Mouse (Mus musculus) cerebellum, postnatal 36 days (tissue): Measurements from ENCODE around the gene Pcyt1b.

Experiments used
- DNase-seq, 2 experiments: peaks; one replicate each; pipeline ENCODE4 v3.0.0; 2021 to 2022; ENCODE audit warnings: mixed read lengths in 2 of 2

Gene Pcyt1b

DNA sequence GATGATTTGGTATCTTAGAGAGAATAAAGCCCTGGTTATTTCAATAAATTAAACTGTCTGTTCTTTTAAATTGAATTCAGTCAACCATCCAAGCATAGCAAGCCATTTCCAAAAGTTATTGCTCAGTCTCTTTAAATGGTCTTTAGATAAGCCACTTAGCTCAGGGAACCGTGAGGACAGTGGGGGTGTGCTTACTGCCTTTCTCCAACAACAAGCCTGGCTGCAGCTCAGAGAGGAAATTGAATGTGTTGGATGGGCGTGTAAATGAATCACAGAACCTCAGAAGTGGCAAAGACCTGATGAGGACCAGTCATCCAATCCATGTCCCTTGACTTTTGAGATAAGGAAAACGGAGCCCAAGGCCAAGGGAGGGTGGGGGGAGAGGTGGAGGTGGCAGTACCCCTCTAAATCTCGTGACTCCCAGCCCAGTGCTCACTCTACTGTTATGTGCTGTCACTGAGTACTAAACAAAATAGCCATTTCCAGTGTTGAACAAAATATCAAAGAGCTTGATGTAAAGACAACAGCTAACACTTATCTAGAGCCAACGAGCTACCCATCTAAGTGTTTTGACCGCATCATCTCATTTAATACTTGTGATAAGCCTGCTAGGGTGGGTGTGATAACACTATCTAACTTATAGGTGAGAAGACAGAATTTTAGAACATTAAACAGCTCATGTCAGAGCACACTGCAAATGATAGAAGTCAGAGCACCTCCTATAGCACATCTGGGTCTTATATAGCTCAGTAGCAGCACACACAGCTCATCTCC lies 78.5 kb downstream of the Pcyt1b start:
- no peak for DNase-seq

DNA sequence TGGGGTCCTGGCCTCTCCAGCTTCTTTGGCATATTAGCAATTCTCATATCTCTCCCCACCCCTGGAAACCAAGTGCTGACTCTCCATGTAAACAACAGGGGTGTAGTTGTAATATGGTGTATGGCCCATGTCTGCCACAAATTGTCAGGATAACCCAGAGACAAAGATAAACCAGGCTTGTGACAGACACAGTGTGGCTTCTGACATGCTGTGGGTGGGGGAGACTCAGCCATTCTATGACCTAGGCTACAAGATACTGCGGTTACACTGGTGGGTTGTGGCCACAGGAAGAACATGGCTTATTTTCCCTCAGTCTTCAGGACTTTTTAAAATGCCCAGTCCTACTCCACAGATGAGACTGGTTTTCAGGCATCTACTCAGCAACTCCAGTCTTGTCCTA lies 94.5 kb downstream of the Pcyt1b start:
- no peak for DNase-seq

- no peak for DNase-seq
Measured at GRCm38 (mm10) chrX:93750566-93750965, 95.9 kb downstream of the Pcyt1b start.

DNA sequence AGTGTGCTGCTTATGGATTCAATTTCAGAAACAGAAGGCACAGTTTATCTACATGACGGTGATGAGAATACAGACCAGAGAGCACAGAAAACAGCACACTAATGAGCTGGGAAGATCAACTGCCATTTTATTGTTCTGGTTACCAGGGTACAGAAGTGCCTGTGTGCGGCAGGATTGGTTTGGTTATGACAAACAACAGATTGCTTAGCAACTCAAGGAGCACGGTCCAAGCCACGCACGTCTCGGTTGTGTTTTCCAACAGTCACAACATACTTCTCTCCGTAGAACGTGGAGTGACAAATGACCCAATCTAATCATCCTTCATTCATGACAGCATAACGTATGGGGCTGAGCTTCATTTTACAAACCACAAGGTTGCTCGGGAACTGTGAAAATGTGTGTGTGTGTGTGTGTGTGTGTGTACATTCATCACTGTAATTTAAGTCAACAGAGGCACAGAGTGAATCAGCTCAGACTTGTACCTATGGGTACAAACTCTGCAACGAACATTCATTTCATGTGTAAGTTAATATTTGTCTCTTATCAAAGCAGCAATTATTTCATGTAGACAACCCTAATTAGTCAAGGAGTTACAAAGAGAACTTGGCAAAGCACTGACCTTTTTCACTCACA lies 100.7 kb downstream of the Pcyt1b start:
- DNase-seq, result no peak

DNA sequence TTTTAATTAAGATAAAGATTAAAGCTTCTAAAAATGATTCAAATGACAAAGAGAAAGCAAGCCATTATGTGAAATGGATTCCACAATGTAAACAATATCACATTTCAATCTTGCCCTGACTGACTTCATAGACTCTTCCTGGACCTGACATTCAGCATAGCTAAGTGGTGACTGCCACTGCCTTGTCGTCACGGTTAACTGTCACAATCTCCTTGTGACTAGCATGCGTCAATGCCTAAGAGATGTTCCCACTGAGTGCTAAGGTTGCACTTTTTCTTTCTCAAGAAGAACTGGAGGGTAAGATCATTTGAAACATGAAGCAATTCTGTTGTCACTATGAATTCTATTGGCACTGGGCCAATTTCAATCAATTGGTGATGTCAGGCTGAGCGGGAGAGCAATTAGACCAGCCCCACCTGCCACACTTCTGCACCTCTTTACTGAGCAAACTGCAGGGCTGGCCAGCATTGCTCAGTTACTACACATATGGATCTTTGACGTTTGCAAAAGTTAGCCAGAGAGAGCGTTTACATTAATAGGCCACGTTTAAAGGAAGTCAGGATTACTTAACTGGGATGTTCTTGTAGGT lies 102.3 kb downstream of the Pcyt1b start:
- DNase-seq, result no peak

- DNase-seq, result no peak
Measured at GRCm38 (mm10) chrX:93760770-93761169, 106.1 kb downstream of the Pcyt1b start.

- DNase-seq, result no peak
Measured at GRCm38 (mm10) chrX:93789562-93789961, 134.9 kb downstream of the Pcyt1b start.

DNA sequence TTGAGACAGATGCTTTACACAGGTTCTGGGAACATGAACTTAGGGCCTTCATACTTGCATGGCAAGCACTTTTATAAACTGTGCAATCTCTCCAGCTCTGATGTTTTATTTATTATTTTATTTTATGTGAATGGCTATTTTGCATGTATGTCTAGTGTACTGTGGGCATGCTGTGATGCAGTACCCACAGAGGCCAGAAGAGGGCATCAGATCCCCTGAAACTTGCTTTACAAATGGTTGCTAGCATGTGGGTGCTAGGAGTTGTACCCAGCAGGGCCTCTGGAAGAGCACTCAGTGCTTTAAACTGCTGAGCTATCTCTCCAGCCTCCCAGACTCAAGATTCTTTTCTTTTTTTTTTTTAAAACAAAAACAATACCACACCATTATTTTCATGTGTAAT lies 138.5 kb downstream of the Pcyt1b start:
- peak; percentile 42 to 47 for DNase-seq
